Mouse (Mus musculus) midbrain, embryonic 13.5 days (tissue): ENCODE measurements at regions not wholly inside any gene's neighbourhood (a gene's known extent, or its start where the extent isn't known, plus 50 kb on each side); places are given as distances from the start of the nearest gene placed in this dataset.
A peak's percentile ranks its signal among the peaks of the same experiment; 100 is the strongest.

ENCODE experiments used
- ATAC-seq: fragments of 200-750 bp; cut with Nextera tagmentation; 2 replicates; pipeline ENCODE4 v1.8.0; 2017; ENCODE audit warnings: mild to moderate bottlenecking, moderate TSS enrichment, moderate library complexity
- H3K27ac ChIP-seq: fragments of 300-500 bp; sonication (generic); 2 replicates; pipeline ENCODE4 v1.5.1; 2015; ENCODE audit warnings: inconsistent platforms, mild to moderate bottlenecking, moderate library complexity
- H3K27me3 ChIP-seq: fragments of 300-500 bp; sonication (generic); 2 replicates; pipeline ENCODE4 v1.6.1; 2015; ENCODE audit warnings: mild to moderate bottlenecking, inconsistent platforms
- H3K36me3 ChIP-seq: fragments of 300-500 bp; sonication (generic); 2 replicates; pipeline ENCODE4 v1.6.1; 2015; ENCODE audit warnings: mild to moderate bottlenecking, inconsistent platforms
- H3K4me1 ChIP-seq: fragments of 300-500 bp; sonication (generic); replicated peaks from 2 replicates; pipeline ENCODE4 v1.6.1; 2015; ENCODE audit warnings: inconsistent platforms
- H3K4me2 ChIP-seq: fragments of 300-500 bp; sonication (generic); replicated peaks from 2 replicates; pipeline ENCODE4 v1.6.1; 2015; ENCODE audit warnings: moderate library complexity, mild to moderate bottlenecking, inconsistent platforms
- H3K4me3 ChIP-seq: fragments of 300-500 bp; sonication (generic); replicated peaks from 2 replicates; pipeline ENCODE4 v1.5.1; 2015; ENCODE audit warnings: mild to moderate bottlenecking, inconsistent platforms
- H3K9ac ChIP-seq: fragments of 300-500 bp; sonication (generic); replicated peaks from 2 replicates; pipeline ENCODE4 v1.6.1; 2015; ENCODE audit warnings: mild to moderate bottlenecking, inconsistent platforms
- H3K9me3 ChIP-seq: fragments of 300-500 bp; sonication (generic); 2 replicates; pipeline ENCODE4 v1.6.1; 2016; ENCODE audit warnings: mild to moderate bottlenecking, inconsistent platforms
- WGBS: fragments of 180-500 bp; shearing (Covaris S2); methylation state at CpG from one replicate; pipeline ENCODE4 v1.1.7; 2015; 5-methylcytosine and 5-hydroxymethylcytosine counted together

DNA sequence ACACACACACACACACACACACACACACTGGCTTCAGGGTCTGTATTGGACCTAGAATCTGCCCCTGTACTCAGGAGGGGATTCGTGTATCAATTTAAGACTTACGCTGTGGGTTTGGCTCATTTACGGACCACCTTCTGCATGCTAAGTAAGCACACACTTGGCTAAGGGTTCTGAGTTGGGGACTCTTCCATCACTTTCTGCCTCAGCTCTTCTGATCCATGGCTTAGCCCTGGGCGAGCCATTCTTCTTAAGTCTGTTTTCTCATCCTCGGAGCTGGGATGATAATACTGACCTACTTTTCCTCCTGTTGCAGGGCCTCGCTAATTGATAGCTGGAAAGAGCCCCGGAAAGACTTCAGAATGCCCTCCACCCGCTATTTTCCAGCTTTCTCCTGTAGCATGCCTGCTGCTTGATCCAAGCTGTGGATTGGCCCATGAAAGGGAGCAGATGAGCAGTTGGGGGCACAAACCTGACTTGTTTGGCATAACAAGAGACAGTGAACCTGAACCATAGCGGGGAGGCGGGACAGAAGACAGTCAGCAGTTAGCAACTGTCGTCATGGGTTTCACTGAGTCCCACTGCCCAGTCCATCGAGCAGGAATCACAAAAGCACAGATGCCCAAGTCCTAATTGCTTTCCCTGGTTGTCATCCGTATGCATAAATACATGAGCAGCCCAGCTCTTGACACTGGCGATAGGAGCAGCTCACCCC lies 294.9 kb upstream of the Stt3b start:
- H3K36me3 ChIP-seq = no peaks in the 10 kb centered on the region
- no peak overlapping the region for H3K4me2 ChIP-seq
- H3K9me3 ChIP-seq = no peaks in the 10 kb centered on the region
- H3K27ac ChIP-seq = peak overlapping the region; percentile 69
- no peaks in the 10 kb centered on the region for H3K27me3 ChIP-seq
- peak; percentile 75 for ATAC-seq
- WGBS = 49% methylated on average over 14 of the region's 14 CpGs
- H3K4me3 ChIP-seq = no peak overlapping the region
- peaks cover 17% of the 10 kb centered on the region for H3K4me1 ChIP-seq
- H3K9ac ChIP-seq = no peak overlapping the region

DNA sequence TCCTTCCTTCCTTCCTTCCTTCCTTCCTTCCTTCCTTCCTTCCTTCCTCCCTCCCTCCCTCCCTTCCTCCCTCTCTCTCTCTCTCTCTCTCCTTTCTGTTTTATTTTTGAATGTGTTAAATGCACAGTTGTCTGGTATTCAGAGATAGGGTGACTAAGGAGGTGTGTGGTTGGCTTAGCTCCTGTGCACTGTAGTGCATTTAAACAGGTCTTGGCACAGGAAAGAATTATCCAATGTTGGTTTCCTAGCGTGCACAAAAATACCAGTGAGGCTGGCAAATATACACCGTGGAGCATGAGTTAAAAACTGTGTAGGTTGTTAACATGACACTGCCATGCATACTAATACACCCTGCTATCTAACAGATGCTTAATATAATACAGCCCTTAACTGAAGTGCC lies 297.7 kb upstream of the Stt3b start:
- Histone ChIP-seq H3K27ac (no peak overlapping the region), H3K9ac (no peak overlapping the region), H3K36me3 (no peaks in the 10 kb centered on the region), H3K4me3 (no peak overlapping the region), H3K27me3 (no peaks in the 10 kb centered on the region), H3K4me2 (no peak overlapping the region), H3K9me3 (no peaks in the 10 kb centered on the region), H3K4me1 (peaks cover 17% of the 10 kb centered on the region)
- 83% methylated on average over 2 of the region's 2 CpGs for WGBS
- no peak for ATAC-seq

GRCm38 (mm10) chr9:115608377-115608776 lies 298.2 kb upstream of the Stt3b start:
- no peaks in the 10 kb centered on the region for H3K9me3 ChIP-seq
- H3K4me3 ChIP-seq = no peak overlapping the region
- H3K4me1 ChIP-seq = peaks cover 17% of the 10 kb centered on the region
- ATAC-seq = no peak
- no peak overlapping the region for H3K27ac ChIP-seq
- WGBS = 93% methylated on average over 5 of the region's 5 CpGs
- no peaks in the 10 kb centered on the region for H3K27me3 ChIP-seq
- H3K9ac ChIP-seq = no peak overlapping the region
- H3K36me3 ChIP-seq = no peaks in the 10 kb centered on the region
- H3K4me2 ChIP-seq = no peak overlapping the region

DNA sequence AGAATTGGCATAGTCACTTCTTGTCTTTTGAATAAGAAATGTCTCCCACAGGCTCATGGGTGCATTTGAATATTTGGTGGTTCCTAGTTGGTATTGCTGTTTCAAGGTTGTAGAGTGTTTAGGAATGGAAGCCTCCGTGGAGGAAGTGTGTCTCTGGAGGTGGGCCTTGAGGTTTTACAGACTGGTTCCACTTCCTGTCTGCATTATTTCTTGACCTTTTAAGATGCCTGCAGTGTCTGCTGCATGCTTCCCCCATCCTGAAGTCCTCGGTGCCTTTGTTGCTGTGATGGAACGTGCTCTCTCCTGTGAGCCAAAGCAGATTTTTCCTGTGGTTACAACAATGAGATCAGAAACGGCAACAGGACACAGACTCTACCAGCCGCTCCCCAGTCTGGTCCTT lies 299.4 kb upstream of the Gadl1 start:
- no peak overlapping the region for H3K4me2 ChIP-seq
- no peaks in the 10 kb centered on the region for H3K9me3 ChIP-seq
- peaks cover 7% of the 10 kb centered on the region for H3K4me1 ChIP-seq
- WGBS = 92% methylated on average over 5 of the region's 5 CpGs
- H3K9ac ChIP-seq = no peak overlapping the region
- no peak overlapping the region for H3K4me3 ChIP-seq
- no peak overlapping the region for H3K27ac ChIP-seq
- no peaks in the 10 kb centered on the region for H3K27me3 ChIP-seq
- no peaks in the 10 kb centered on the region for H3K36me3 ChIP-seq
- ATAC-seq = no peak

DNA sequence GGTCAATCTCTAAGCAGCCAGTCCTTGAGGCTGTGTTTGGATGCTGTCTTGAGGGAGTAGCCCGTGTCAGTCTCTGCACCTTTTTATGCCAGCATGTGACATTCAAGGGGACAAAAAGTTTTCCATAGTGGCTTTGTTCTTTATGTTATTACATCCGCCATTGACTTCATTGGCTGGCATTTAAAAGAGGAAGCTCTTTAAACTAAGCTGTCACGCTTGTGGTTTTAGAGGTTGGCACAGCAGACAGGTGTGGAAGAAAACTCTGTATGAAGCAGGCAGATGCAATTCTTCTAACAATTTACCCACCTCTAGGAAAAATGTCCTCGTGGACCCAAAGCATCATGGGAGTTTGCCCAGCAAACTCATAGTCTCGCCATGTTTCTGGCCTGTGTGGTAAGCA lies 297.5 kb upstream of the Gadl1 start:
- no peak for ATAC-seq
- WGBS = 89% methylated on average over 5 of the region's 5 CpGs
- H3K4me1 ChIP-seq = no peaks in the 10 kb centered on the region
- H3K9me3 ChIP-seq = no peaks in the 10 kb centered on the region
- H3K27me3 ChIP-seq = no peaks in the 10 kb centered on the region
- H3K9ac ChIP-seq = no peak overlapping the region
- no peak overlapping the region for H3K4me2 ChIP-seq
- H3K27ac ChIP-seq = no peak overlapping the region
- no peak overlapping the region for H3K4me3 ChIP-seq
- H3K36me3 ChIP-seq = no peaks in the 10 kb centered on the region

DNA sequence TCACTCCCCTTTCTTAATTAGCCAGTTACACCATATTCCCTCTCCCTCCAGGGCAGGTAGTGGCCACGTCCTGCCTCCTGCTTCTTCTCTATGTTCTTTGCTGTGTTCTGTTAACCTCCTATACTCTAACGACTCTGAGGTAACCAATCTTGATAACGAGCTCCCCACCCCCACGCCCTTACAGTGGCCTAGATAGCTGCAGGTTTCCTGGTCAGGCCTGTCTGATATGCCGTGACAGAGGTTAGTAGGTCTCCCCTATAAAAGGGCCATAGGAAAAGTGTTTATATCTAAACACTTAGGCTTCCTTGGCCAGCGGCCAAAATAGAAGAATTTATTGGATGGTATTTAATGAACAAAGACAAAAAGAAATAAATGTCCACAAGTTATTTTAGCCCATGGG lies 296.3 kb upstream of the Gadl1 start:
- H3K36me3 ChIP-seq = no peaks in the 10 kb centered on the region
- no peaks in the 10 kb centered on the region for H3K4me1 ChIP-seq
- ATAC-seq = no peak
- no peaks in the 10 kb centered on the region for H3K27me3 ChIP-seq
- no peak overlapping the region for H3K4me3 ChIP-seq
- H3K9ac ChIP-seq = no peak overlapping the region
- no peaks in the 10 kb centered on the region for H3K9me3 ChIP-seq
- WGBS = 82% methylated on average over 6 of the region's 6 CpGs
- H3K27ac ChIP-seq = no peak overlapping the region
- H3K4me2 ChIP-seq = no peak overlapping the region

- H3K9me3 ChIP-seq = no peaks in the 10 kb centered on the region
- no peak overlapping the region for H3K4me3 ChIP-seq
- no peak overlapping the region for H3K4me2 ChIP-seq
- H3K9ac ChIP-seq = no peak overlapping the region
- ATAC-seq = no peak
- H3K36me3 ChIP-seq = no peaks in the 10 kb centered on the region
- H3K4me1 ChIP-seq = no peaks in the 10 kb centered on the region
- H3K27me3 ChIP-seq = no peaks in the 10 kb centered on the region
- 61% methylated on average over 2 of the region's 2 CpGs for WGBS
- H3K27ac ChIP-seq = no peak overlapping the region
These were observed 295.2 kb upstream of the Gadl1 start for GRCm38 (mm10) chr9:115614007-115614406.

DNA sequence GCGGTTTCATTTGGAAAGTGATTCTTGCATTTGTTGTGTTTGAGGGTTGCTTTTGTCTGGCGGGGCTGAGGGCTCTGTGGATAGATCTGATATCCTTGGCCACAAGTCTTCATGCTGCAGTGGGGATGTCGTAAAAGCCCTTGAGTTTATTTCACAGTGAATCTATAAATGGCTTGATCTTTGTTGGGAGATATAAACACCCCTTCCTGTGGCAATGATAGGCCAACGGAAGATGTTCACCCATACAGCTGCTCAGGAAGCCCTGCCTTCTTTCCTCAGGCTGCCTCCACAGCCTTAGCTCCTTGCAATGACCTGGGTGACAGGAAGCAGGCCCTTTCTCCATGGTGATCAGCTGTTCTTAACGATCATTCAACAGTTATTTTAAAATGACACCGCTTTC lies 291.3 kb upstream of the Gadl1 start:
- H3K4me3 ChIP-seq = no peak overlapping the region
- H3K4me2 ChIP-seq = no peak overlapping the region
- no peaks in the 10 kb centered on the region for H3K27me3 ChIP-seq
- H3K9me3 ChIP-seq = no peaks in the 10 kb centered on the region
- H3K9ac ChIP-seq = no peak overlapping the region
- ATAC-seq = no peak
- H3K27ac ChIP-seq = no peak overlapping the region
- no peaks in the 10 kb centered on the region for H3K36me3 ChIP-seq
- no peaks in the 10 kb centered on the region for H3K4me1 ChIP-seq
- 81% methylated on average over 6 of the region's 6 CpGs for WGBS

GRCm38 (mm10) chr9:115623948-115624347 lies 285.3 kb upstream of the Gadl1 start:
- Histone ChIP-seq H3K9me3 (no peaks in the 10 kb centered on the region), H3K36me3 (no peaks in the 10 kb centered on the region), H3K9ac (no peak overlapping the region), H3K27ac (no peak overlapping the region), H3K4me2 (no peak overlapping the region), H3K4me1 (no peaks in the 10 kb centered on the region), H3K4me3 (no peak overlapping the region), H3K27me3 (no peaks in the 10 kb centered on the region)
- no peak for ATAC-seq
- WGBS = 76% methylated on average over 5 of the region's 5 CpGs

DNA sequence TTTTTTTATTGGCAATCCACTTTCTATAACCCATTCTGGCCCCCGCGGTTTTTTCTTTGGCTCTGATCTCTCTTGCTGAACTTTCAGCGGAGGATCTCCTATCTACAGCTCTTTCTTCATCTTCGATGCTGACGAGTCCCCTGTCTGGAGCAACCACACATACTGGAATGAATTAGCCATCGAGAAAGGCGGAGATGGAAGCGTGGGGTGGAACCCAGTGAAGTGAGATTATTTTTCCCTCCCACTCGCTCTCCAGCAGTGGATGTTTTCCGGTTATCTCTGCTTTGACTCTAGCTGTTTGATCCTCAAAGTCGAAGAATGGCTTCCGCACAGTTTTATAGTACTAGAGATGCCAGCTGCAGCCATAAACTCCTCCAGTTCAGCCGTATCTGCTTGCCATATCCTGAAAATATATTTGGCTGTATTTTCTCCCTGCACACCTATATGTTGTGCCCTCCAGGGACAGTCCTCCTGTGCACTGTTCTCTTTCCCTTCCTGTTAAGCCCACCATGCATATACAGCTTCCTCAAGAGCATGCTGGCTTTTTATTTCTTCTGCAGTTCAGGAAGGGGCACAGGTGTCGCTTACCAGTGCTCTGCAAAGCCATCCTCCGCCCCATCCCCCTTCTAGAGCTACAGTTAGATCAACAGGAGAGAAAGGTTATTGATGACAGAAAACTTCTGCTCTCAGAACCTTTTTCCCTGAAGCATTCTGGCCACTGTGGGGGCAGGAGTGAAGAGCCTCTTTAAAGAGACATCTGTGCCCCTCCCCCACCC lies 284.3 kb upstream of the Gadl1 start:
- Histone ChIP-seq H3K36me3 (no peaks in the 10 kb centered on the region), H3K9me3 (no peaks in the 10 kb centered on the region), H3K9ac (no peak overlapping the region), H3K4me2 (no peak overlapping the region), H3K4me1 (no peaks in the 10 kb centered on the region), H3K27me3 (no peaks in the 10 kb centered on the region), H3K27ac (no peak overlapping the region), H3K4me3 (no peak overlapping the region)
- 84% methylated on average over 15 of the region's 15 CpGs for WGBS
- no peak for ATAC-seq

DNA sequence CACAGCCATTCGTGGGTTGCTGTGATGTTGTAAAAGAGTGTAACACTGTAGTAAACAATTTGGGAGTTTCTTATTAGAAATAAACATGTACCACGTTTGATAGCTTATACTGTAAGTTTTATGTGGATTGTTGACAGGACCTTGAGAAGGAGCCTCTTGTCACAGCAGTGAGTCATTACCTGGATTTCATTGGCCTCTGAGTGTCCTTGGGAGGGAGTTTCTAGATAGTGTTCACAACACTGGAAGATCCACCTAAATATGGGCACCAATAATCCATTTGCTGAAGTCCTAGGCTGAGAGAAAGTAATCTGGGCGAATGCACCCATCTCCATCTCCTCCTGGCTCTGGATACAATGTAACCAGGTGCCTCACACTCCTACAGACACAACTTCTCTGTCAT lies 281.7 kb upstream of the Gadl1 start:
- Histone ChIP-seq H3K4me3 (no peak overlapping the region), H3K9ac (no peak overlapping the region), H3K27ac (no peak overlapping the region), H3K4me2 (no peak overlapping the region), H3K27me3 (no peaks in the 10 kb centered on the region), H3K4me1 (no peaks in the 10 kb centered on the region), H3K9me3 (no peaks in the 10 kb centered on the region), H3K36me3 (no peaks in the 10 kb centered on the region)
- ATAC-seq = no peak
- WGBS = 84% methylated on average over 3 of the region's 3 CpGs

DNA sequence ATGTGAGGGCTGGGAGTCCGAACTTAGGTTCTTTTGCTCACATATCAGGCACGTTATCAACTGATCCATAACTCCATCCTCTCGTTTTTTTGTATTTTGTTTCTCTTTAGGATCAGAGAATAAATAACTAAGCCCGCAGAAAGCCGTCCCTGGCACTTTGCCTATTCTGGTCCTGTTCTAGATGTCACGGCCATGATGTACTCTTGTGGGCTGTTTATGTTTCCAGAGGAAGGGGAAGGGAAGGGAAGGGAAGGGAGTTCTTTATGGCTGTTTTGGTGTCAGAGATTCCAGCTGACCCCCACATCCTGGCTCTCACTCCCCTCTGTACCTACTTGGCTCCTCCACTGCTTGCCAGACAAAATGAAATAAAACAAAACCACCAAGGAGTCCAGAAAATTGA lies 272.1 kb upstream of the Gadl1 start:
- no peak for ATAC-seq
- no peaks in the 10 kb centered on the region for H3K9me3 ChIP-seq
- WGBS = 85% methylated on average over 6 of the region's 6 CpGs
- H3K4me3 ChIP-seq = no peak overlapping the region
- no peak overlapping the region for H3K9ac ChIP-seq
- no peak overlapping the region for H3K4me2 ChIP-seq
- no peak overlapping the region for H3K27ac ChIP-seq
- H3K36me3 ChIP-seq = no peaks in the 10 kb centered on the region
- no peaks in the 10 kb centered on the region for H3K4me1 ChIP-seq
- H3K27me3 ChIP-seq = no peaks in the 10 kb centered on the region

GRCm38 (mm10) chr9:115640781-115641180 lies 268.5 kb upstream of the Gadl1 start:
- no peak for ATAC-seq
- WGBS = 88% methylated on average over 2 of the region's 2 CpGs
- H3K4me1 ChIP-seq = peaks cover 5% of the 10 kb centered on the region; the same call in 1 of the 2 replicates

More at GRCm38 (mm10) chr9:115640781-115641180, 268.5 kb upstream of the Gadl1 start:
- Histone ChIP-seq H3K36me3 (no peaks in the 10 kb centered on the region), H3K27ac (no peak overlapping the region), H3K4me3 (no peak overlapping the region), H3K9ac (no peak overlapping the region), H3K9me3 (no peaks in the 10 kb centered on the region), H3K27me3 (no peaks in the 10 kb centered on the region), H3K4me2 (no peak overlapping the region)
